Mouse (Mus musculus): Measurements from ENCODE around the gene Ccsap.

Gene Ccsap

GRCm38 (mm10) chr8:123859648-123860259 is at the start of gene Ccsap:
Gene Ccsap, minus strand, starts transcription at chr8:123860209.
- no peak for DNase-seq (ENCODE audit: low spot score)

DNA sequence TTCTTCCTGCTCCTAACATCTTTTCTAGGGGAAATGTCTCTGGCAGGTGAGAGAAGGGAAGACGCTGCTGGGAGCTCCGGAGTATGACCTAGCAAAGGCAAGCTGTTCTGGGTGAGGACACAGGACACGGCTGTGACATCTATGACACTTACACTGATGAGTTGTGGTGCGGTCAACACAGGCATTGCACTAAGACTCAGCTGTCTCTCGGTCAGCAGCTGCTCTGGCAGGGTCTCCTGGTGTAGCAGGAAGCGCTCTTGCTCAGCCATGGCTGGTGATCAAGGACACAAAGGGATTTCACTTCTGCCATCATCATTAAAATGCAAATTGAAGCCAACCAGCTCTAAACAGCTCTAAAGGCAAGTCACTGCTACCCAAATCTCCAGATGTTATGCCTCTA is 47.6 kb upstream of the Ccsap start:
- DNase-seq (ENCODE audit: low spot score): no peak

DNA sequence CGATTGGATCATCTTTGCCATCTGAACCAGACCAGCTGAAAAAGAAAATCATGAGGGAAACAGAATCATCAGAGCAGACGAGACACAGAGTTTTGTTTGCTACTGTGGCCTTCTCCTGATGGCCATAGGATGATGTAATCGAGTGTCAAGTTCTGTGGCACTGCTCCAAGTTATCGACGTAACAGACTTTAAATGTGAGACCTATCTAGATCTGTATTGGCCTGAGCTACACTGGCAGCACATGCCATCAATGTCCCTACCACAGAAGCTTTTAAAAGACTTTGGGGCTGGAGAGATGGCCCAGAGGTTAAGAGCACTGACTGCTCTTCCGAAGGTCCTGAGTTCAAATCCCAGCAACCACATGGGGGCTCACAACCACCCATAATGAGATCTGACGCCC is 42.6 kb upstream of the Ccsap start:
- no peak for DNase-seq (ENCODE audit: low spot score)

- no peak for DNase-seq (ENCODE audit: low spot score)
Measured at GRCm38 (mm10) chr8:123899366-123899765, 39.4 kb upstream of the Ccsap start.

DNA sequence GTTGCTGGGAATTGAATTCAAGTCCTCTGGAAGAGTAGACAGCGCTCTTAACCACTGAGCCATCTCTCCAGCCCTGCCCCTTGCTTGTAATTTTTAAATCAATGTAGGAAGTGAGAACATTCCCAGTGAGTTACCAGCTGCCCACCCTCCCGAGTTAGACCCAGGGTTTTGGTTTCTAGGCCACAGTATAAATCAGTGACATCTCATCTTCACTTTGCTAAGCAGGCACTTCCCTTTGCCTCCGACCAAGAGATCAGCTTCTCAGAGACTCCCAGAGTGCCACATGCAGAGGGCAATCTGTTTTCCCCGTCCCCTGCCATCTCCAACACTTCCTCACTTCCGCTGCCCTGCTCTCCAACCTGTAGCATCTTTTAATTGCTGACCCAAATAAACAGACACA is 38.6 kb upstream of the Ccsap start:
- no peak for DNase-seq (ENCODE audit: low spot score)

DNA sequence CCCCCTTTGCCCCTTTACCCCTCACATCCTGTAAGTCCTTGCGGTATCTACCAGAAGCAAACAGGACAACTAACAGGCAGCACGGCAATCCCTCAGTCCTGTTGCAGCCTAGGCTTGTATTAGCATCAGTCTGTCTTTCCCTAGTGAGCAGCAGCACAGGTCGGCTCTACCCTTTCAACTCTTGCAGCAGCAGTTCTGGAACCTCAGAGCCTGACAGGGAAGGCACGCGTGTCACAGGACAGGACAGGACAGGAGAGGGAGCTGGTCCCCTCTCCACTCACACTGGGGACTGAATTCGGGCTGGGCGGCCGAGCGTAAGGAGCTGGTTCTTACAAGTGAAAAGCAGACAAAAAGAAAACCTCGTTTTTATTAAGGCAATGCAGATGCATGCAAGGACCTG is 36.8 kb upstream of the Ccsap start:
- no peak for DNase-seq (ENCODE audit: low spot score)

DNA sequence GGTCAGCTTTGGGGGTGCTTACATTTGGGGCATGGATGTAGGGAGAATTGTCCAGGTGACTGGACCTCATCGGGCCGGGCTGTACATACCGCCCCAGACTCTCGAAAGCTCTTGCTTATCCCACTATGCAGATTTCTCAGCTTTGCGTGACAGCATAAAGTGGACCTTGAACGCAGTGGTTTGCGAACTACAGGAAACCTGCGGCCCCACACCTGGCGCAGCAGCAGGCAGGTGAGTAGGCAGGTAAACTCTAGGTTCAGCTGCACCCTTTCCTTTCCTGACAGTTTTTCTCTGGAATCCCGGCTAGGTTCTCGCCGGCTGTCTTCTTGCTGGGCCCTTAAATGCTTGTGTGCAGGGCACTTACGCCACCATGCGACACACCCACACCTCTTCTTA is 36.4 kb upstream of the Ccsap start:
- no peak for DNase-seq (ENCODE audit: low spot score)

- DNase-seq (ENCODE audit: low spot score): no peak
Measured at GRCm38 (mm10) chr8:123895680-123896365, 35.8 kb upstream of the Ccsap start.

- no peak for DNase-seq (ENCODE audit: low spot score)
Measured at GRCm38 (mm10) chr8:123895230-123895629, 35.2 kb upstream of the Ccsap start.

GRCm38 (mm10) chr8:123894502-123895097 is 34.6 kb upstream of the Ccsap start, which contains the start of gene Acta1:
Gene Acta1, minus strand, starts transcription at chr8:123894751.
- no peak for DNase-seq (ENCODE audit: low spot score)

DNA sequence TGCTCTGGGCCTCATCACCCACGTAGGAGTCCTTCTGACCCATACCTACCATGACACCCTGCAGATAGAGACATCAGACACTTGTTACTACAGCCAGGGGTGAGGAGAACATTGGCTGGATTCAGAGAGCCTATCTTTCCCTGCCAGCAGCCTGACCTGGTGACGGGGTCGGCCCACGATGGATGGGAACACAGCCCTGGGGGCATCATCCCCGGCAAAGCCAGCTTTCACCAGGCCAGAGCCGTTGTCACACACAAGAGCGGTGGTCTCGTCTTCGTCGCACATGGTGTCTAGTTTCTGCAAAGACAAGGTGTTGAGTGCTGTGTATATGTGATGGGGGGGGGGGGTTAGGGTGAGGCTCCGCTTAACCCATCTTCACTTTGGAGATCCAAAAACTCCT is 33.4 kb upstream of the Ccsap start:
- no peak for DNase-seq (ENCODE audit: low spot score)

DNA sequence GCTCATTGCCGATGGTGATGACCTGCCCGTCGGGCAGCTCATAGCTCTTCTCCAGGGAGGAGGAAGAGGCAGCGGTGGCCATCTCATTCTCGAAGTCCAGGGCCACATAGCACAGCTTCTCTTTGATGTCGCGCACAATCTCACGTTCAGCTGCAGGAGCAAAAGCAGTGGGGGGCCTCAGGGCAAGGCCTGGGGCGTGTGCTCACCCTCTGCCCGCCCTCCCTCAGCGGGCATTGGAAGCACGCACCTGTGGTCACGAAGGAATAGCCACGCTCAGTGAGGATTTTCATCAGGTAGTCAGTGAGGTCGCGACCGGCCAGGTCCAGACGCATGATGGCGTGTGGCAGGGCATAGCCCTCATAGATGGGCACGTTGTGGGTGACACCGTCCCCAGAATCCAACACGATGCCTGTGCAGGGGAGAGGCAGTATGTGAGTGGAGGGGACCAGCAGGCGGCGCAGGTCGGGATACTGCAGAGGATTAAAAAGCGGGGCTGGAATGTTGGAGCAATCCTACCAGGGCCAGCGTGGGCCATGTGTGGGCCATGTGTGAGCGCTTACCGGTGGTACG is 32.7 kb upstream of the Ccsap start:
- peak; percentile 34 for DNase-seq (ENCODE audit: low spot score)

GRCm38 (mm10) chr8:123891883-123892585 is 32.0 kb upstream of the Ccsap start:
- peak; percentile 34 for DNase-seq (ENCODE audit: low spot score)

GRCm38 (mm10) chr8:123891271-123891670 is 31.3 kb upstream of the Ccsap start:
- peak; percentile 69 for DNase-seq (ENCODE audit: low spot score)

DNA sequence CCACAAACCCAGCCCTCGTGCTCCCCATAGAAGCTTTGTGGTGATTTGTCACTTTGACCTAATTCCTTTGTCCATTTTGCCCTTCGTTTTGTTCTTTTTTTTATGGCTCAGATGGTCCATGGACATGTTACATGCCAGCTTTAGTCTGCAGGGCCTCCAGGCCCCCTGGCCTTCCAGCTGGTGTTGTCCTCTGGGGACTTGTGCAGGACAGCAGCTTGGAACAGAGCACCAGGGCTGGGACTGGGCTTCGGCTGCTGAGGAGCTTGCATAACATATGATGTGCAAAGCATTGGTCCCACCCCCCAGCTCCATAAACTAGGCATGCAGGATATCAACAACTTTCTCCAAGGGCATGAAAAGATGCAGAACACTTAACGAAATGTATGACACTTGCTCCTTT is 29.8 kb upstream of the Ccsap start:
- DNase-seq (ENCODE audit: low spot score): no peak

DNA sequence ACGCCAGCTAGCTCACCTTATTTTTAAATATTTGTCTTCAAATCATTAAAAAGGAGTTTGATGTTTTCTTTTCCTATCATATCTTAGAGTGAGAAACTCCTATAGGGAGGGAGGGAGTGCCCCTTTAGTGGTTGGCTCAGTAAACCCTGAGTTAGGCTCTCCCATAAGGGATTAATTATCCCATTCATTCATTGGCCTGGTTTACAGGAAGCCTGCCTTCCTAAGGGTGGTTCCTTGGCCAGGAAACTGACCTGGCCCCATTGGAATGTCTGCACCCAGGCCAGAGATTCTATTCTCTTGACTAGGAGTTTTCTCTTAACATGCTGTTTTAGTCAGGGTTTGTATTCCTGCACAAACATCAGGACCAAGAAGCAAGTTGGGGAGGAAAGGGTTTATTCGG is 27.9 kb upstream of the Ccsap start:
- DNase-seq (ENCODE audit: low spot score): no peak

GRCm38 (mm10) chr8:123887163-123887562 is 27.2 kb upstream of the Ccsap start:
- DNase-seq (ENCODE audit: low spot score): no peak

GRCm38 (mm10) chr8:123884721-123885565 is 24.9 kb upstream of the Ccsap start:
- peak; percentile 65 for DNase-seq (ENCODE audit: low spot score)

DNA sequence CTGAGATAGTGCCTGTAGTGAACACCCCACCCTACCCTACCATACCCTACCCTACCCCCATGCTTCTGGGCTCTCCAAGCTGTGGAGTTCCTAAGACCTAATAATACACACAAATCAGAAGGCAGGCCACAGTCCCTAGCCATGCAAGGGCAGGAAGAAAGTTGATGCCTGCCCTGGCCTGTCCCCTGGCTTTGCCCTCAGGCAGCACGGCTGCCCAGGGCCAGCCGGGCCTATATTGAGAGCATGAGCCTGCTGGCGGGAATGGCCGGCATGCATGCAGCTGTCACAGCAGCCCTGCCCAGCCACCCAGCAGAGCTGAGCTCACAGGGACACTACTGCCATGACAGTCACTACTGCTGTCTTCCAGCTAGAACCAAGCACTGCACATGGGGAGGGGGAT is 23.1 kb upstream of the Ccsap start:
- DNase-seq (ENCODE audit: low spot score): no peak

DNA sequence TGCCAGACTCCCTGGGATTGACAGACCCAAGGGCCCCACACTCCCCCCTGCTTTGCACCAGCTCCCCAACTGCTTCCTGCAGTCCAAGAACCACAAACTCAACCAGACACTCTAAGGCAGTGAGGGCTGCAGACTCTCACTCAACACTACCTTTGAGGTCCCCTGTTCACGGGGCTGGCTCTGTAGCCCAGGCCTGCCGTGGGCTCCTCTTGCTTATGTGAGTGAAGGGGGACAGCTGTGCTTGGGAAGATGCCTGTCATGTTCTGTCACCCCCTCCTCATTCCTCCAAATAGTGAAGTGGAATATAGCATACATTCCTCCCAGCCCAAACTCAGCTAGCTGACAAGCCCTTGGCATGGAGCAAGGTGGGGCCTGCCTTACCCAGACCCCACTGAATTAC is 22.4 kb upstream of the Ccsap start:
- no peak for DNase-seq (ENCODE audit: low spot score)

DNA sequence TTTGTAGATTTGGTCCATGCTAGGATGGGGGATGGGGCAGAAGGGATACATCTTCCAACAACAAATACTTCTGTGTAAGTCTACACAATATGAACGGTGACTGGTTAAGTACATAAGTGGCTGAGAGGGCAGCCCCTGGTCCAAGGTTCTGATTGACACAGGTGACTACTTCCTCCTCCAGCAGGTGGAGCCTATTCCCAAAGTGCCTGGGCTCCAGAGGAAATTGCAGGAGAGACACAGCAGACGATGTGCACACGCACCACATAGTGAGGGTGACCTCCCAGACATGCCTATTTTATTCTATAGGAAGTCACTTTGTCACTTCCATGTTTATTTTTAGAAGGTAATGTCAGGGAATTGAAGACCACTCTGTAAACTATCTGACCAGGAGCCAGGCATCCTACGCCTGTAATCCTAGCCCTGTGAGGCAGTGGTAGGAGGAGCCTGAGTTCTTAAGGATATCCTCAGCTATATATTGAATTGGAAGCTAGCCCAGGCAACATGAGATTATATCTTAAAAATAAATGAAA is 20.9 kb upstream of the Ccsap start:
- DNase-seq (ENCODE audit: low spot score): no peak

Measured in retina, embryonic 14.5 days (tissue).